Mouse (Mus musculus): Measurements from ENCODE around the gene Arhgap35.
"Not testable (repeated sequence)": the region's sequence is repeated elsewhere in the genome, so short reads cannot be mapped to it uniquely, and the experiment has no call there.

The Arhgap35 gene

GRCm38 (mm10) chr7:16606808-16607207 is 8.0 kb downstream of the Arhgap35 start:
- DNase-seq (ENCODE audit: inconsistent age in 2 of 2, low spot score in 1 of 2) = not testable (repeated sequence)

- no peak for DNase-seq (ENCODE audit: inconsistent age in 2 of 2, low spot score in 1 of 2)
These were observed 10.7 kb downstream of the Arhgap35 start for GRCm38 (mm10) chr7:16604141-16604540.

GRCm38 (mm10) chr7:16601683-16602102 is 13.1 kb downstream of the Arhgap35 start:
- DNase-seq (ENCODE audit: inconsistent age in 2 of 2, low spot score in 1 of 2) = peak in 1 of 2 experiments; percentile 51

GRCm38 (mm10) chr7:16599006-16599405 is 15.8 kb downstream of the Arhgap35 start:
- no peak for DNase-seq (ENCODE audit: inconsistent age in 2 of 2, low spot score in 1 of 2)

- DNase-seq (ENCODE audit: inconsistent age in 2 of 2, low spot score in 1 of 2) = no peak
These were observed 23.5 kb downstream of the Arhgap35 start for GRCm38 (mm10) chr7:16591292-16591691.

- no peak for DNase-seq (ENCODE audit: inconsistent age in 2 of 2, low spot score in 1 of 2)
These were observed 27.1 kb downstream of the Arhgap35 start for GRCm38 (mm10) chr7:16587649-16588048.

GRCm38 (mm10) chr7:16584384-16584783 is 30.4 kb downstream of the Arhgap35 start:
- DNase-seq (ENCODE audit: inconsistent age in 2 of 2, low spot score in 1 of 2) = peak in 1 of 2 experiments; percentile 65

GRCm38 (mm10) chr7:16583775-16584174 is 31.0 kb downstream of the Arhgap35 start:
- DNase-seq (ENCODE audit: inconsistent age in 2 of 2, low spot score in 1 of 2) = no peak

GRCm38 (mm10) chr7:16582299-16582698 is 32.5 kb downstream of the Arhgap35 start:
- peak in 1 of 2 experiments; percentile 52 for DNase-seq (ENCODE audit: inconsistent age in 2 of 2, low spot score in 1 of 2)

GRCm38 (mm10) chr7:16581276-16582100 is 33.3 kb downstream of the Arhgap35 start:
- peak; percentile 61 to 84 for DNase-seq (ENCODE audit: inconsistent age in 2 of 2, low spot score in 1 of 2)

- peak in 1 of 2 experiments; percentile 58 for DNase-seq (ENCODE audit: inconsistent age in 2 of 2, low spot score in 1 of 2)
These were observed 38.1 kb downstream of the Arhgap35 start for GRCm38 (mm10) chr7:16576719-16577118.

- no peak for DNase-seq (ENCODE audit: inconsistent age in 2 of 2, low spot score in 1 of 2)
These were observed 43.6 kb downstream of the Arhgap35 start for GRCm38 (mm10) chr7:16571191-16571590.

- DNase-seq (ENCODE audit: inconsistent age in 2 of 2, low spot score in 1 of 2) = peak in 1 of 2 experiments; percentile 29
These were observed 44.1 kb downstream of the Arhgap35 start for GRCm38 (mm10) chr7:16570737-16571136.

- no peak for DNase-seq (ENCODE audit: inconsistent age in 2 of 2, low spot score in 1 of 2)
These were observed 50.3 kb downstream of the Arhgap35 start for GRCm38 (mm10) chr7:16564491-16564890.

- DNase-seq (ENCODE audit: inconsistent age in 2 of 2, low spot score in 1 of 2) = no peak
These were observed 56.8 kb downstream of the Arhgap35 start for GRCm38 (mm10) chr7:16557783-16558538.

GRCm38 (mm10) chr7:16557251-16557650 is 57.5 kb downstream of the Arhgap35 start:
- no peak for DNase-seq (ENCODE audit: inconsistent age in 2 of 2, low spot score in 1 of 2)

- no peak for DNase-seq (ENCODE audit: inconsistent age in 2 of 2, low spot score in 1 of 2)
These were observed 60.6 kb downstream of the Arhgap35 start for GRCm38 (mm10) chr7:16554215-16554614.

GRCm38 (mm10) chr7:16551581-16551980 is 63.2 kb downstream of the Arhgap35 start:
- peak; percentile 42 to 78 for DNase-seq (ENCODE audit: inconsistent age in 2 of 2, low spot score in 1 of 2)

GRCm38 (mm10) chr7:16549299-16549698 is 65.5 kb downstream of the Arhgap35 start:
- DNase-seq (ENCODE audit: inconsistent age in 2 of 2, low spot score in 1 of 2) = no peak

GRCm38 (mm10) chr7:16544770-16545169 is 70.0 kb downstream of the Arhgap35 start:
- peak in 1 of 2 experiments; percentile 34 for DNase-seq (ENCODE audit: inconsistent age in 2 of 2, low spot score in 1 of 2)

- DNase-seq (ENCODE audit: inconsistent age in 2 of 2, low spot score in 1 of 2) = peak in 1 of 2 experiments; percentile 81
These were observed 77.4 kb downstream of the Arhgap35 start for GRCm38 (mm10) chr7:16537220-16537903.
